Mouse (Mus musculus) telencephalon, adult 2 months (tissue): ENCODE measurements at regions not wholly inside any gene's neighbourhood (a gene's known extent, or its start where the extent isn't known, plus 50 kb on each side); places are given as distances from the start of the nearest gene placed in this dataset.

ENCODE experiments used
- DNase-seq: peaks from one replicate; pipeline ENCODE4 v3.0.0-alpha.2; 2011; ENCODE audit warnings: low read depth, low spot score

GRCm38 (mm10) chr11:13237198-13237597, 772.4 kb upstream of the Cobl start:
- DNase-seq: peak; percentile 26
